Mouse (Mus musculus) thymus, adult 18-20 months (tissue): ENCODE measurements around the gene Soga1.

Source experiments
- DNase-seq, 2 experiments: peaks; one replicate each; pipeline ENCODE4 v3.0.0; 2022; ENCODE audit warnings: mixed read lengths in 2 of 2

Soga1 gene

DNA sequence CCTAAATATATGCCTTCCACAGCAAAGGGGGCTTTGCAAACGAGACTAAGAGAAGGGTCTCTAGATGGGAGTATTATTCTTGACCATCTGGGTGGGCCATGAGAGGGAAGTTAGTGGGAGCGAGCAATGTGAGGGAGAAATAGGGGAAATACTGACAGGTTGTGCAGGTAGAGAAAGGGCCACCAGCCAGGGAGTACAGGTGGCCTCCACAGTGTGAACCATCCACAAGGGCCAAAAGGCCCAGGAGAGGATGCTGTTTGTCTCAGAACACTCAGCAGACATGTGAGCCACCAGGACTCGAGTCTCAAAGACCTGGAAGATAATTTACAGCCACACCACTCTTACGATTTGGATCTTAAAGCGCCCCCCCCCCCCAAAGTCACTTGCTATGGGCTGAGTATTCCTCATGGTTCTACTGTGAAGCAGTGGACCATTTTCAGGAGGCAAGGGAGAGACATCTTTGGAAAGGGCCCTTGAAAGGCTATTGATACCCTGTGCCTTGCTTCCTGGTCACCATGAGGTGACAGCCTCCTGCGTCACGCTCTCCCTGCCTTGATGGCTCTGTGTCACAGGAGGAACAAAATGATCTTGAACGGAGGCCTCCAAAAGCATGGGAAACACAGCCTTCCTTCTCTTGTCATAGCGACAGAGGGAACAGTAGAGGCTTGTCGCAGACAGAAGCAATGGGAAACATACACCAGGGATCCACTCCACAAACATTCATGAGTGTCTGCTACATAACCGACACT is 18.3 kb downstream of the Soga1 start:
- no peak for DNase-seq

GRCm38 (mm10) chr2:157060037-157060436 is 19.0 kb downstream of the Soga1 start:
- DNase-seq, result no peak

DNA sequence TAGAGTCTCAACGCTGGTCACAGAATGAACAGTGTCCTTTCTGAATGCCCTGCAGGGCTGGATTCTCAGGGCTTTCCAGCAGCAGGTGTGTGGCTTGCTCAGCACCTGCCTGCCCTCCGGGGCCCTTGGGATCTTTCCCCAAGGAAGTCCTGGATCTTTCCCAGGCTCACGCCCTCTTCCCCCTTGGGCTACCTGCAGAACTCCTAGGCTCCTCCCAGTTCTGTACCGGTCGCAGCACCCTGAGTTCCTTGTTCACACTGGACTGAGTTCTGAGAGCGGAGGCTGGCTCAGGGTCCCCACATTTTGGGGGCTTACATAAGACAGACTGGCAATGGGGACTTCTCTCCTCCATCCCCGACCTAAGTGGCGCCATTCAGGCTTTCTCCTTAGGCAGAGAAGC is 19.9 kb downstream of the Soga1 start:
- no peak for DNase-seq

DNA sequence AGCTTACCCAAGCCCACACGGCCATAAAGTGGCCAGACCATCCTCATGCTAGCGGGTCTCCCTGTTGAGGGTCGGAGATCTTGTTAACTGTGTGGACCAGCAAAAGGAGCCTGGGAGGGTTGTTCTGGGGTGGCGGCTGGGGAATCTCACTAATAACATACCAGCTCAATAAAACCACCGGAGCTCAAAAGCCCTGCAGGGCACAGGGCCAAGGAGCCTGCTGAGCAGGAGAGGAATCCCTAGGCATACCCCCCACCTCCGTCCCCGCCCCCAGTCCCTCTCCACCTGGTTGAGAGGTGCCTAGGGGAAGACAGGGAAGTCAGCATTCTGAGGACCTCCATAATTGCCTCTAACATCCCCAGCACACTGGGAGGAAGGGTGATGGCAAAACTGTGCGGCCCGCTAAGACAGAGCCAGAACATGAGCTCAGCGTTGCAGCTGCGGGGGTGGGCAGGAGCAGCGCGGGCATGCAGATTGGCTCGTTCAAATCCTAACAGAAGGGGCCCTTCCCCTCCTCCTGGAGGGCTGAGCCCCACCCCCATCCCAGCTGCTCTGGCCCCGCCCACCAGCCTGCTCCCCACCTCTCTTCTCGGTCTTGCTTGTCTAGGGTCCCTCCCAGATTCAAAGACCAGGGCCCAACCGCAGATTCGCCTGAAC is 20.6 kb downstream of the Soga1 start:
- DNase-seq, result peak; percentile 30 to 33

DNA sequence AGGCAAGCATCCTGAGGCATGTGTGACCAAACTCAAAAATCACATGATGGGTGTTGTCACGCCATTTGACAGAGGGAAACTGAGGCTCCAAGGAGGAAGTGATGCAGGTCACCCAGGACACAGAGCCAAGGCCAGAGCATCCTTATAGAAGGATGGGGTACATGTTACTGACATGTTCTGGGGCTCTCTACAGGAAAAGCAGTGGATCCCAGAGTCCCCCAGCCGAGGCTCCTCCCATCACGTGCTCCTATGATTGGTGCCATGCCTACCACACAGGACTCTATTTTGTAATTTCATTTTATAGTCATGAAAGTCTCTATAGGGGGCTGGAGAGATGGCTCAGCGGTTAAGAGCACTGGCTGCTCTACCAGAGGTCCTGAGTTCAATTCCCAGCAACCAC is 21.3 kb downstream of the Soga1 start:
- DNase-seq, result no peak

DNA sequence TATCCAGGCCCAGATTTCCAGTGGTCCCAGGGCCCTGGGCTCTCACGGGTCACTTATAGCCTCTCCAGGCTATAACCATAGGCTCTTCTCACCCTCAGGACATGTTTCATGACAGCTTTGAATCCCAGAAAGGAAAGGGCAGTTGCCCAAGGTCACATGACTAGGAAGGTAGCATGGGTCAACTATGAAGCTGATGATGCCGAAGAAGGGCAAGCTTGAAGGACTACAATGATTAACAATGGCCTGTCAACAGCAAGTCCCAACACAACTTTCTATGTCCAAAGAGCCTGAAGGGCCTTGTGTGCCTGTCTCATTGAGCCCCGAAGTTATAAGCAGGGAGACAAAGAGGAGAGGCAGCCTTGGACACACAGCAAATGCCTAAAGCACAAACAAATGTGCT is 21.9 kb downstream of the Soga1 start:
- DNase-seq, result no peak

GRCm38 (mm10) chr2:157055721-157056120 is 23.3 kb downstream of the Soga1 start:
- no peak for DNase-seq

- DNase-seq, result no peak
These were observed 24.2 kb downstream of the Soga1 start for GRCm38 (mm10) chr2:157054816-157055215.

GRCm38 (mm10) chr2:157054297-157054696 is 24.8 kb downstream of the Soga1 start:
- no peak for DNase-seq

DNA sequence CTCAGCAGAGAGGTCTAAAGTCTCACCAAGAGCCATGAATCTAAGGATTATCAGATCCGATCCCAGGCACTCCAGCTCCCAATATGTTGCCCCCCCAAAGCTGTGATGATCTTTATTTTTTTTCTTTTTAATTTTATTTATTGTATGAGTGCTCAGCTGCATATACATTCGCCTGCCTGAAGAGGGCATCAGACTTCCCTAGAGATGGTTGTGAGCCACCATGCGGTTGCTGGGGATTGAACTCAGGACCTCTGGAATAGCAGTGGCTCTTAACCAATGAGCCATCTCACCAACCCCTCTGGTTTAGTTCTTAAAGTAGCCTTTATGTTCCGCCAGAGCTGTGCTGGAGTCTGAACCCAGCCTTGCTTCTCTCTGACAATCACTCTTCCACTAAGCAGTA is 25.3 kb downstream of the Soga1 start:
- DNase-seq, result no peak

DNA sequence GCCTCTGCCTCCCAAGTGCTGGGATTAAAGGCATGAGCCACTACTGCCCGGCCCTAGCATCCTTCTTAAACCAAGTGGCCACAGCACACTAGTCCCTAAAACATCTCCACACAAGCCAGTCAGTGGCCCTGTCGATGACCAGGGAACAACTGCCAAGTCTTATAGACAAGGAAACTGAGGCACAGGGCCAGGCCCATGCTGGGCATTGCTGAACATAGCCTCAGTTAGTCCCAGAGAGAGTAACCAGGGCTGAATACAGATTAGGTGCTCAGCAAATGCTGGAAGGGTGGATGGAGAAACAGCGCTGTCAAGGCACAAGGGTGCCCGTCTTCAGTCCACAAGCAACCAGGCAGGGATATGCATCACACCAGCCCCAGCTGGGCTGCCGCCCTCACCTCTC is 25.9 kb downstream of the Soga1 start:
- DNase-seq, result no peak

DNA sequence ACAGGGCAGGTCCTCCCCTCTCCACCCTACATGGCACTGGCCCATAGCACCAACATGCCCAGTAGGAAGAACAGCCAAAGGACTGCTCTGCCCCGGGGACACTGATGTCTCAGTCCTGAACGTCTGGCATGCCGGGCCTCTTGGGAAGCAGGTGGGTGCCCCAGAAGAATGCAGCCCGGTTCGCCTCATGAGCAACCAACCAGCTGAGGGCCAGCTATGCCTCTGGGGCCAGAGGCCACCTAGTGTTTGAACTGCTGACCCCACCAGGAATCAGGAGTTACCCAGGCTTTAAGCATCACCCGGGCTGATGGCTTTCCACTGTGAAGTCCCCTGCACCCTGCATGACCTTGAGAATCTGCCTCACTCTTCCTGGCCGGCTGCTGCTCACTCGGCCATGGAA is 26.6 kb downstream of the Soga1 start:
- no peak for DNase-seq

- no peak for DNase-seq
These were observed 29.2 kb downstream of the Soga1 start for GRCm38 (mm10) chr2:157049831-157050243.

GRCm38 (mm10) chr2:157048395-157049181 is 30.5 kb downstream of the Soga1 start:
- no peak for DNase-seq

DNA sequence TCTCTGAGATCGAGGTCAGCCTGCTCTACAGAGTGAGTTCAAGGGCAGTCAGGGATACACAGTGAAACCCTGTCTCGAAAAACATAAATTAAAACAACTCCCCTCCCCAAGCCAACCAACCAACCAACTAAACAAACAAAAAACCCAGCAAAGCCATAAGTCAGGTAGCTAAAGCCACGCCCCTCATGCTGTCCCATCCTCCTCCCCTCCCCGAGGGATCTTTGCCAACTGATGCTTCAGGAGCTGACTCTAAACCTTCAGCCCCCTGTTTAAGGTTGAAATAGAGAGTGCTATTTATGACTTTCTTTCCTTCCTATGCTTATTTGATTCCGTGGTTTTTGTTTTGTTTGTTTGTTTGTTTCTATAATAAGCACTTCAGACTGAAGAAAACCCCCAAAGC is 32.1 kb downstream of the Soga1 start:
- DNase-seq, result no peak

DNA sequence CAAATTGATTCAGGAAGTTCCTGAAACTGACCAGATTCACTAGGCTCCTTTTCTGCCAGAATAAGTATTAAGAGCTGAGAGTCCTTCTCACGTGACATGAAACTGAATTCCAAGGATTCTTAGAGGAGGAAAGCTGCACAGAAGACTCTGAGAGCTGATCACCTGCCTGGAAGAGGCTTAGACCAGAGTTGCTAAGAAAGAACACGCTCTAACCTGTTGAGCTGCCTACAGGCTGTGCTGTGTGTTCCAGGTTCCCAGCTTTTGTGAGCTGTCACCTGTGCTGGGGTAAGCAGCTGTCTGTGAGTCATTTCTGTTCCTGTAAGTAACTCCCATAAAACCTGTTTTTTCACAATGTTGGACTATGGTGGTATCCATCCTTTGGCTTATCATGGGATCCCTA is 33.1 kb downstream of the Soga1 start:
- DNase-seq, result no peak

DNA sequence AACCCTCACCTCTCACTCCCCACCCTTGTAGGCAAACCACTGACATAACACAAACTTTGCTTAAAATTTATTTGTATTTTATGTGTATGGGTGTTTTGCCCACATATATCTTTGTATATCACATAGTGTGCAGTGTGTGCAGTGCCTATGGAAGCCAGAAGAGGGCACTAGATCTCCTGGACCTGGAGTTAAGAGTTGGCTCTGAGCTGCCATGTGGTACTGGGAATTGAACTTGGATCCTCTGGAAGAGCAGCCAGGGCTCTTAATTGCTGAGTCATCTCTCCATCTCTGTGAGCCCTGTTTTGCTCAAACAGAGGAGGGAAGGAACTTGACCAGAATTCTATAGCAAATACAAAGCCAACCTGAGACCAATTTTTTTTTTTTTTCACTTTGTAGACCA is 35.1 kb downstream of the Soga1 start:
- DNase-seq, result no peak

GRCm38 (mm10) chr2:157043556-157043955 is 35.5 kb downstream of the Soga1 start:
- DNase-seq, result no peak

- DNase-seq, result no peak
These were observed 37.6 kb downstream of the Soga1 start for GRCm38 (mm10) chr2:157041421-157041820.

- DNase-seq, result no peak
These were observed 38.4 kb downstream of the Soga1 start for GRCm38 (mm10) chr2:157040649-157041046.

GRCm38 (mm10) chr2:157039900-157040648 is 39.0 kb downstream of the Soga1 start:
- no peak for DNase-seq

DNA sequence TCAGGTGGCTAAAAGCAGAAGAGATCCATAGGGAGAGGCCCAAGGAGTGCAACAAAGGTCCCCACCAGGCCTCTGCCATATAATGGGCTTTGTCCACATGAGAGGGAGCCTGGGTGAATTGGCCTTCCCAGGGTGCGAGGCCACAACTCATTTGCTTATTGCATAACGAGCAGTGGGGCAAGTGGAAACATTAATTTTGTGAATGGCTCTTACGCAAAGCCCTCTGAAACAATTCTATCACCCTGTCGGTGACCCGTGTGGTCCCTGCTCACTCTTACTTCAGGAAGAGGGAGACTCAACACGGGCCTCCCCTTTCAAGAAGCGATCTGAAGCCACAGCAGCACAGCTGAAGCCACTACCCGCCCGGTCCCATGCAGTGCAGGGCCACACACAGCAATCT is 41.8 kb downstream of the Soga1 start:
- no peak for DNase-seq

DNA sequence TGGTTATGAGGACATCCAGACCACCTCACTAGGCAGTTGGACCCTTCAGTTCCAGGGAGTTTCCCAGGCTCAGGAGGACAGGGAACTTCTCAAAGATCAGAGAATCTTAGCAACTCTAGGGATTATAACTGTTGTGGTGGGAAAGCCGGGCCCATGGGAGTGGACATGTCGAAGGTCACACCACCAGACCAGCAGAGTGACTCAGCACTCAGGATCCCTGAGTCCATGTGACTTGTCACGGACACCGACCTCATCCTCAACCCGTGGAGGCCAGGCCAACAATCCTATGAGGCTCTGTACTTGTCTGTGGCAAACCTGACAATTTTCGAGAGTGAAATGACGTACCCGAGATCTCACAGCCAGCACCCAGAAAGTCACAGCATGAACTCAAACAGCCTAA is 42.7 kb downstream of the Soga1 start:
- DNase-seq, result no peak
